Mouse (Mus musculus) midbrain, embryonic 12.5 days (tissue): ENCODE measurements around the gene Ackr4. TPM values are rescaled to one million over a fixed set of nuclear protein-coding genes. Genes with fewer than 3 reads are reported as not detected.

Experiments used
- ATAC-seq: fragments of 200-750 bp; cut with Nextera tagmentation; 2 replicates; pipeline ENCODE4 v1.8.0; 2017; ENCODE audit warnings: low read depth, moderate TSS enrichment, moderate library complexity; ENCODE audit not compliant: low FRiP score
- H3K27ac ChIP-seq: fragments of 300-500 bp; sonication (generic); replicated peaks from 2 replicates; pipeline ENCODE4 v1.5.1; 2016; ENCODE audit warnings: mild to moderate bottlenecking
- H3K27me3 ChIP-seq: fragments of 300-500 bp; sonication (generic); 2 replicates; pipeline ENCODE4 v1.6.1; 2016; ENCODE audit warnings: mild to moderate bottlenecking
- H3K36me3 ChIP-seq: fragments of 300-500 bp; sonication (generic); 2 replicates; pipeline ENCODE4 v1.6.1; 2016
- H3K4me1 ChIP-seq: fragments of 300-500 bp; sonication (generic); 2 replicates; pipeline ENCODE4 v1.6.1; 2016
- H3K4me2 ChIP-seq: fragments of 300-500 bp; sonication (generic); replicated peaks from 2 replicates; pipeline ENCODE4 v1.6.1; 2016; ENCODE audit warnings: mild to moderate bottlenecking, moderate library complexity
- H3K4me3 ChIP-seq: fragments of 300-500 bp; sonication (generic); 2 replicates; pipeline ENCODE4 v1.5.1; 2016; ENCODE audit warnings: mild to moderate bottlenecking
- H3K9ac ChIP-seq: fragments of 300-500 bp; sonication (generic); replicated peaks from 2 replicates; pipeline ENCODE4 v1.6.1; 2016; ENCODE audit warnings: mild to moderate bottlenecking, moderate library complexity
- H3K9me3 ChIP-seq: fragments of 300-500 bp; sonication (generic); 2 replicates; pipeline ENCODE4 v1.6.1; 2016; ENCODE audit warnings: mild to moderate bottlenecking
- WGBS: fragments of 180-500 bp; shearing (Covaris S2); methylation state at CpG from one replicate; pipeline ENCODE4 v1.1.7; 2016; 5-methylcytosine and 5-hydroxymethylcytosine counted together
- polyA plus RNA-seq: library from polyadenylated mRNA; unstranded; fragments of >200 nt; fragmentation: Nextera tagmentation; extraction: Ambion mirVana; gene quantifications from 2 replicates; pipeline ENCODE4 v1.2.1, GENCODE M21; 2016

Gene Ackr4
- polyA plus RNA-seq, 1 experiment from 2014 or later: 0.48 TPM

GRCm38 (mm10) chr9:104144314-104144996 is 17.7 kb upstream of the Ackr4 start:
- Histone ChIP-seq H3K27ac (no peak overlapping the region), H3K4me2 (no peak overlapping the region), H3K36me3 (no peaks in the 10 kb centered on the region), H3K4me1 (no peaks in the 10 kb centered on the region), H3K9ac (no peak overlapping the region), H3K9me3 (no peaks in the 10 kb centered on the region), H3K4me3 (no peak overlapping the region), H3K27me3 (no peaks in the 10 kb centered on the region)
- WGBS: 83% methylated on average over 8 of the region's 8 CpGs
- no peak for ATAC-seq

GRCm38 (mm10) chr9:104142805-104143204 is 16.1 kb upstream of the Ackr4 start:
- 86% methylated on average over 14 of the region's 14 CpGs for WGBS
- H3K4me2 ChIP-seq: no peak overlapping the region

GRCm38 (mm10) chr9:104140351-104140750 is 13.6 kb upstream of the Ackr4 start:
- 87% methylated on average over 6 of the region's 6 CpGs for WGBS
- no peaks in the 10 kb centered on the region for H3K27me3 ChIP-seq
- no peak overlapping the region for H3K9ac ChIP-seq
- ATAC-seq: no peak
- H3K4me2 ChIP-seq: no peak overlapping the region
- H3K9me3 ChIP-seq: no peaks in the 10 kb centered on the region
- no peak overlapping the region for H3K4me3 ChIP-seq
- H3K36me3 ChIP-seq: no peaks in the 10 kb centered on the region
- no peak overlapping the region for H3K27ac ChIP-seq
- H3K4me1 ChIP-seq: no peaks in the 10 kb centered on the region

More at GRCm38 (mm10) chr9:104142805-104143204, 16.1 kb upstream of the Ackr4 start:
- H3K4me3 ChIP-seq: no peak overlapping the region
- no peaks in the 10 kb centered on the region for H3K4me1 ChIP-seq
- no peaks in the 10 kb centered on the region for H3K27me3 ChIP-seq
- no peak for ATAC-seq
- no peaks in the 10 kb centered on the region for H3K9me3 ChIP-seq
- no peak overlapping the region for H3K27ac ChIP-seq
- H3K36me3 ChIP-seq: no peaks in the 10 kb centered on the region
- H3K9ac ChIP-seq: no peak overlapping the region

- H3K27ac ChIP-seq: no peak overlapping the region
- H3K9ac ChIP-seq: no peak overlapping the region
- H3K27me3 ChIP-seq: no peaks in the 10 kb centered on the region
- peaks cover 9% of the 10 kb centered on the region for H3K4me1 ChIP-seq
- H3K9me3 ChIP-seq: no peaks in the 10 kb centered on the region
- H3K36me3 ChIP-seq: no peaks in the 10 kb centered on the region
- no peak overlapping the region for H3K4me3 ChIP-seq
- ATAC-seq: no peak
- 87% methylated on average over 9 of the region's 9 CpGs for WGBS
- no peak overlapping the region for H3K4me2 ChIP-seq
Observed at GRCm38 (mm10) chr9:104130141-104130755, 3.5 kb upstream of the Ackr4 start.

GRCm38 (mm10) chr9:104128110-104128509 is 1.4 kb upstream of the Ackr4 start:
- ATAC-seq: no peak
- Histone ChIP-seq H3K36me3 (no peaks in the 10 kb centered on the region), H3K4me3 (no peak overlapping the region), H3K9ac (no peak overlapping the region), H3K27ac (no peak overlapping the region), H3K4me2 (no peak overlapping the region), H3K4me1 (peaks cover 22% of the 10 kb centered on the region), H3K27me3 (no peaks in the 10 kb centered on the region), H3K9me3 (no peaks in the 10 kb centered on the region)
- WGBS: 40% methylated on average over 2 of the region's 2 CpGs

GRCm38 (mm10) chr9:104123622-104124021 is 3.1 kb downstream of the Ackr4 start:
- H3K9ac ChIP-seq: no peak overlapping the region
- H3K27ac ChIP-seq: no peak overlapping the region
- H3K27me3 ChIP-seq: no peaks in the 10 kb centered on the region
- ATAC-seq: no peak
- no peaks in the 10 kb centered on the region for H3K36me3 ChIP-seq
- no peaks in the 10 kb centered on the region for H3K9me3 ChIP-seq
- H3K4me3 ChIP-seq: no peak overlapping the region
- H3K4me2 ChIP-seq: no peak overlapping the region
- 41% methylated on average over 5 of the region's 5 CpGs for WGBS
- H3K4me1 ChIP-seq: peaks cover 22% of the 10 kb centered on the region

GRCm38 (mm10) chr9:104123101-104123500 is 3.6 kb downstream of the Ackr4 start:
- 80% methylated on average over 5 of the region's 5 CpGs for WGBS
- no peak overlapping the region for H3K4me2 ChIP-seq
- H3K27me3 ChIP-seq: no peaks in the 10 kb centered on the region
- no peak overlapping the region for H3K4me3 ChIP-seq
- ATAC-seq: no peak
- no peaks in the 10 kb centered on the region for H3K9me3 ChIP-seq
- peaks cover 18% of the 10 kb centered on the region for H3K4me1 ChIP-seq
- no peak overlapping the region for H3K27ac ChIP-seq
- no peak overlapping the region for H3K9ac ChIP-seq
- H3K36me3 ChIP-seq: no peaks in the 10 kb centered on the region

GRCm38 (mm10) chr9:104109151-104109550 is 17.6 kb downstream of the Ackr4 start:
- H3K9ac ChIP-seq: no peak overlapping the region
- no peak for ATAC-seq
- no peak overlapping the region for H3K27ac ChIP-seq
- 0 out of 2 replicates have a peak, but pooled peaks cover 4% of the 10 kb centered on the region for H3K9me3 ChIP-seq
- no peak overlapping the region for H3K4me3 ChIP-seq
- H3K4me1 ChIP-seq: no peaks in the 10 kb centered on the region
- H3K27me3 ChIP-seq: no peaks in the 10 kb centered on the region
- no peaks in the 10 kb centered on the region for H3K36me3 ChIP-seq
- no peak overlapping the region for H3K4me2 ChIP-seq
- WGBS: 97% methylated on average over 5 of the region's 5 CpGs

- Histone ChIP-seq H3K4me3 (no peak overlapping the region), H3K4me2 (no peak overlapping the region), H3K9me3 (0 out of 2 replicates have a peak, but pooled peaks cover 4% of the 10 kb centered on the region), H3K36me3 (no peaks in the 10 kb centered on the region), H3K27me3 (no peaks in the 10 kb centered on the region), H3K9ac (no peak overlapping the region), H3K27ac (no peak overlapping the region), H3K4me1 (no peaks in the 10 kb centered on the region)
- ATAC-seq: no peak
- 65% methylated on average over 2 of the region's 2 CpGs for WGBS
Observed at GRCm38 (mm10) chr9:104108571-104109143, 18.1 kb downstream of the Ackr4 start.

- no peak overlapping the region for H3K9ac ChIP-seq
- H3K9me3 ChIP-seq: 0 out of 2 replicates have a peak, but pooled peaks cover 4% of the 10 kb centered on the region
- no peaks in the 10 kb centered on the region for H3K4me1 ChIP-seq
- H3K36me3 ChIP-seq: no peaks in the 10 kb centered on the region
- no peak overlapping the region for H3K27ac ChIP-seq
- ATAC-seq: no peak
- no peaks in the 10 kb centered on the region for H3K27me3 ChIP-seq
- 85% methylated on average over 6 of the region's 6 CpGs for WGBS
- no peak overlapping the region for H3K4me3 ChIP-seq
- H3K4me2 ChIP-seq: no peak overlapping the region
Observed at GRCm38 (mm10) chr9:104107482-104107881, 19.3 kb downstream of the Ackr4 start.

GRCm38 (mm10) chr9:104106930-104107329 is 19.8 kb downstream of the Ackr4 start:
- WGBS: 82% methylated on average over 9 of the region's 9 CpGs
- ATAC-seq: no peak
- Histone ChIP-seq H3K4me1 (no peaks in the 10 kb centered on the region), H3K4me3 (no peak overlapping the region), H3K36me3 (no peaks in the 10 kb centered on the region), H3K4me2 (no peak overlapping the region), H3K9ac (no peak overlapping the region), H3K27ac (no peak overlapping the region), H3K9me3 (0 out of 2 replicates have a peak, but pooled peaks cover 4% of the 10 kb centered on the region), H3K27me3 (no peaks in the 10 kb centered on the region)

GRCm38 (mm10) chr9:104104986-104105385 is 21.7 kb downstream of the Ackr4 start:
- 87% methylated on average over 2 of the region's 2 CpGs for WGBS
- no peaks in the 10 kb centered on the region for H3K36me3 ChIP-seq
- no peak for ATAC-seq
- no peak overlapping the region for H3K4me3 ChIP-seq
- H3K9ac ChIP-seq: no peak overlapping the region
- H3K27me3 ChIP-seq: no peaks in the 10 kb centered on the region
- H3K9me3 ChIP-seq: no peaks in the 10 kb centered on the region
- no peaks in the 10 kb centered on the region for H3K4me1 ChIP-seq
- H3K27ac ChIP-seq: no peak overlapping the region
- H3K4me2 ChIP-seq: no peak overlapping the region
